Comparison of ENCODE assay signal across 12 mouse cellular contexts in genomic region chr5:137026092-137026491, GRCm38 (mm10). TPM values are rescaled to one million over a fixed set of nuclear protein-coding genes. Genes with fewer than 3 reads are reported as not detected.
DNase-seq lines count a peak whose midpoint lies in the region; ATAC-seq and TF ChIP-seq lines count a peak whose summit lies in the region.
"Had no signal": no experiment of that assay in that cellular context is flagged by ENCODE, and none has a peak within 500 bp of the region (broad histone marks: within the 10 kb centered on the region; RNA-seq: fewer than 3 reads in every experiment).

Gene Vgf (plus strand): TSS chr5:137026392.

- no peaks in the 10 kb centered on the region for H3K36me3 ChIP-seq in megakaryocyte, embryonic 14.5 days (replicated peaks; ENCODE audit: low read length)
- H3K36me3 ChIP-seq in intestine, postnatal 0 days (ENCODE audit: control insufficient read depth, insufficient read depth): no peaks in the 10 kb centered on the region
- H3K36me3 ChIP-seq in neural tube, embryonic 13.5 days: no peaks in the 10 kb centered on the region
- H3K36me3 ChIP-seq: embryonic facial prominence, embryonic 15.5 days had no signal

- H3K4me2 ChIP-seq in intestine, postnatal 0 days (replicated peaks; ENCODE audit: low read depth): 0 out of 2 replicates have a peak within 1 kb of the TSS, but pooled peaks have one; percentile 18
- peak within 1 kb of the TSS; percentile 41 for H3K4me2 ChIP-seq in neural tube, embryonic 13.5 days
- H3K4me2 ChIP-seq: embryonic facial prominence, embryonic 15.5 days had no signal

- H3K4me1 ChIP-seq in megakaryocyte, embryonic 14.5 days: peaks cover 35% of the 10 kb centered on the region
- H3K4me1 ChIP-seq in intestine, postnatal 0 days (replicated peaks; ENCODE audit: control insufficient read depth, insufficient read depth, low read length): no peaks in the 10 kb centered on the region; the same call in 1 of the 2 replicates
- H3K4me1 ChIP-seq in neural tube, embryonic 13.5 days (replicated peaks): peaks cover 23% of the 10 kb centered on the region

- DNase-seq in adrenal gland, adult 2 months: no peak
- no peak for DNase-seq in adrenal gland, postnatal 10 days
- no peak for DNase-seq in cerebellum, postnatal 14 days
- DNase-seq in urinary bladder, postnatal 4 days (ENCODE audit: low spot score in 2 of 2): no peak
- DNase-seq: liver, postnatal 0 days; thymus, adult 2 months had no signal

- no peak within 1 kb of the TSS for H3K27ac ChIP-seq in intestine, postnatal 0 days (ENCODE audit: low read depth, low read length)
- no peak within 1 kb of the TSS for H3K27ac ChIP-seq in neural tube, embryonic 13.5 days (replicated peaks)
- H3K27ac ChIP-seq: embryonic facial prominence, embryonic 15.5 days had no signal

- H3K4me3 ChIP-seq in megakaryocyte, embryonic 14.5 days (replicated peaks): peak within 1 kb of the TSS; percentile 77
- H3K4me3 ChIP-seq in intestine, postnatal 0 days (ENCODE audit: low read depth, low read length): no peak within 1 kb of the TSS
- peak within 1 kb of the TSS; percentile 19; the same call in 1 of the 2 replicates for H3K4me3 ChIP-seq in neural tube, embryonic 13.5 days
- H3K4me3 ChIP-seq: embryonic facial prominence, embryonic 15.5 days had no signal

- ATAC-seq in megakaryocyte, adult 5-6 weeks (ENCODE audit: poor library complexity, severe bottlenecking): no peak
- ATAC-seq in intestine, postnatal 0 days: no peak
- no peak for ATAC-seq in neural tube, embryonic 13.5 days (ENCODE audit: low read depth)
- ATAC-seq: liver, postnatal 0 days had no signal

- H3K9ac ChIP-seq in intestine, postnatal 0 days (ENCODE audit: low read depth, low read length): no peak within 1 kb of the TSS
- H3K9ac ChIP-seq in neural tube, embryonic 13.5 days: peak within 1 kb of the TSS; percentile 34; the same call in 1 of the 2 replicates
- H3K9ac ChIP-seq: embryonic facial prominence, embryonic 15.5 days; liver, postnatal 0 days had no signal

- 15% methylated on average over 4 of the region's 4 CpGs for WGBS in intestine, postnatal 0 days
- 28% methylated on average over 4 of the region's 4 CpGs for WGBS in neural tube, embryonic 13.5 days

- H3K27me3 ChIP-seq in megakaryocyte, embryonic 14.5 days (replicated peaks): peaks cover 78% of the 10 kb centered on the region
- H3K27me3 ChIP-seq in intestine, postnatal 0 days (replicated peaks; ENCODE audit: control insufficient read depth, insufficient read depth, low read length): peaks cover 67% of the 10 kb centered on the region
- H3K27me3 ChIP-seq in neural tube, embryonic 13.5 days: peaks cover 81% of the 10 kb centered on the region

- TF ChIP-seq CTCF in intestine, postnatal 0 days (IDR thresholded peaks at IDR 0.05; ENCODE audit: low read depth): no peak

- H3K9me3 ChIP-seq in megakaryocyte, embryonic 14.5 days: peaks cover 10% of the 10 kb centered on the region
- H3K9me3 ChIP-seq in intestine, postnatal 0 days (ENCODE audit: control insufficient read depth): no peaks in the 10 kb centered on the region
- H3K9me3 ChIP-seq in neural tube, embryonic 13.5 days: no peaks in the 10 kb centered on the region
- H3K9me3 ChIP-seq: embryonic facial prominence, embryonic 15.5 days had no signal

RNA-seq across cellular contexts. Expression of gene Vgf, which starts in this region (rescaled TPM):
- total RNA-seq in adrenal gland, adult 2 months (2021): 10 to 100 TPM; 10.1 to 51.2 TPM
- 5.3 and 7.0 TPM in 2 replicates for polyA plus RNA-seq in adrenal gland, adult 2 months (2012; rRNA removed)
- total RNA-seq in adrenal gland, postnatal 10 days (2021): 10 to 100 TPM in 1 of 2 experiments, 1 to 10 TPM in 1; 9.9 to 13.7 TPM
- polyA plus RNA-seq in megakaryocyte, embryonic 14.5 days (2012; ENCODE audit: insufficient read depth, low replicate concordance): 0.38 TPM in 1 of 2 replicates, not detected in the other
- total RNA-seq in megakaryocyte, adult 5-6 weeks (2015): not detected in 2 replicates
- not detected in 2 replicates for total RNA-seq in megakaryocyte, adult 5-6 weeks (2017)
- 1.3 and 1.6 TPM in 2 replicates for polyA plus RNA-seq in intestine, postnatal 0 days (2015; fragmentation: Nextera tagmentation; extraction: Ambion mirVana)
- 4.0 and 4.6 TPM in 2 replicates for polyA plus RNA-seq in neural tube, embryonic 13.5 days (2015; fragmentation: Nextera tagmentation; extraction: Ambion mirVana)
- total RNA-seq: heart, postnatal 25 days had no signal
- polyA plus RNA-seq: liver, postnatal 0 days had no signal

Comparison
In these comparisons a context has a peak if more than half of its experiments do, and no peak if none do; other contexts are left out.
1. RNA of gene Vgf (total RNA-seq): 10.1 to 51.2 TPM in adrenal gland, adult 2 months and 9.9 to 13.7 TPM in adrenal gland, postnatal 10 days; not detected in megakaryocyte, adult 5-6 weeks; every median in the first group is over 10 times any median in the second.